Mouse (Mus musculus) olfactory bulb, adult 2 months (tissue): ENCODE results near the gene Slc25a38.

Experiments used
- CTCF ChIP-seq: fragments of 200-500 bp; IDR thresholded peaks from 2 replicates; pipeline ENCODE4 v1.5.1; 2012; ENCODE audit warnings: low read depth, mild to moderate bottlenecking, low read length, moderate library complexity; ENCODE audit not compliant: insufficient read depth
- POLR2A ChIP-seq: fragments of 200-500 bp; IDR thresholded peaks from 2 replicates; pipeline ENCODE4 v1.6.1; 2012; ENCODE audit warnings: mild to moderate bottlenecking, low read depth, low read length, moderate library complexity; ENCODE audit not compliant: insufficient read depth

GRCm38 (mm10) chr9:120068047-120068446 lies 42.1 kb upstream of the Slc25a38 start:
- TF ChIP-seq CTCF, result no peak
- no peak for TF ChIP-seq POLR2A
